Mouse (Mus musculus): ENCODE data around the gene Pex5l. TPM values are rescaled to one million over a fixed set of nuclear protein-coding genes. Genes with fewer than 3 reads are reported as not detected.

The Pex5l gene
- polyA plus RNA-seq, 1 experiment from 2014 or later, result not detected

DNA sequence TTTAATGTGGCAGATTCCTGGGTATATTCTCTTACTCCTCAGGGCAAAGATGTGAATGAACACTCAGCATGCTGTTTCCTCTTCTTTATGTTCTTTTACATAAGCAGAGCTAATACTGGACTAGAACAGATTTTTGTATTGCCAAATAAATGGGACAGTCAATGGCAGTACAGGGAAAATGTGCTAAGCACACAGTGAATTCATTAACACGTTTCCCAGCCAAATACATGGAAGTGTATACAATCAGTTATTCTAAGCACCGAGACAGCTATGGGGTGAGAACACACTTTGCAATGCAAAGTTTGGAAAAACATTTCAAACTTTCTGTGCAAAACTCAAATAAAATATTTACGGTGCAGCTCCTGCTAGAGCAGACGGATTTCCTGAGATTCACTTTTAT lies 139.1 kb downstream of the Pex5l start:
- H3K4me3 ChIP-seq (ENCODE audit: low read depth, low read length), result no peak overlapping the region
- no peak overlapping the region for H3K9ac ChIP-seq (replicated peaks)
- no peak overlapping the region for H3K4me2 ChIP-seq (ENCODE audit: low read depth, low read length)
- TF ChIP-seq EP300 (IDR thresholded peaks at IDR 0.05; ENCODE audit: low read depth) (no peak), CTCF (IDR thresholded peaks at IDR 0.05; ENCODE audit: low read depth) (no peak)
- no peaks in the 10 kb centered on the region for H3K4me1 ChIP-seq (ENCODE audit: insufficient read depth)
- DNase-seq, result no peak
- no peaks in the 10 kb centered on the region for H3K36me3 ChIP-seq (replicated peaks; ENCODE audit: insufficient read depth, low read length)
- no peaks in the 10 kb centered on the region for H3K9me3 ChIP-seq (ENCODE audit: low read length)
- no peaks in the 10 kb centered on the region for H3K27me3 ChIP-seq (ENCODE audit: insufficient read depth, low read length)
- H3K27ac ChIP-seq (ENCODE audit: low read depth), result no peak overlapping the region
- WGBS (ENCODE audit: insufficient replicate concordance), result 69% methylated on average over 4 of the region's 4 CpGs
- no peak for ATAC-seq

DNA sequence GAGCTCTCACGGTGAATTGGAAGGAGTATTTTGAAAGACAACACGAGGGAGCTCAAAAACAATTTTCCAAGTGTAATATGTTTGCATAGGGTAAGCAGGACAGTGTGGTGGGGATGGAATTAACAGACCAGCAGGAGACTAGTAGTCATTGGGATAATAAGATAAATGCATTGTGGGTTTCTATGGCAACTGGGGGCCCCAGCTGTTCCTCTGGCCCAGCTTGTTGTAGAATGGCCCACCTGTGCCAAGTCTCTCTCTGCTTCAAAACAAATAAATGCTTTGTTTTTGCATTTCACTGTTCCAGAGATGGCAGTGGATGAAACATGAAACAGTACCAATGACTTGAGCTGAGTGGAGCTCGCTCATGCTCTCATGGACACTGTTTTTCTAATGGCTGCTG lies 141.3 kb downstream of the Pex5l start:
- 75% methylated on average over 3 of the region's 3 CpGs for WGBS (ENCODE audit: insufficient replicate concordance)
- no peak for ATAC-seq
- no peaks in the 10 kb centered on the region for H3K4me1 ChIP-seq (ENCODE audit: insufficient read depth)

DNA sequence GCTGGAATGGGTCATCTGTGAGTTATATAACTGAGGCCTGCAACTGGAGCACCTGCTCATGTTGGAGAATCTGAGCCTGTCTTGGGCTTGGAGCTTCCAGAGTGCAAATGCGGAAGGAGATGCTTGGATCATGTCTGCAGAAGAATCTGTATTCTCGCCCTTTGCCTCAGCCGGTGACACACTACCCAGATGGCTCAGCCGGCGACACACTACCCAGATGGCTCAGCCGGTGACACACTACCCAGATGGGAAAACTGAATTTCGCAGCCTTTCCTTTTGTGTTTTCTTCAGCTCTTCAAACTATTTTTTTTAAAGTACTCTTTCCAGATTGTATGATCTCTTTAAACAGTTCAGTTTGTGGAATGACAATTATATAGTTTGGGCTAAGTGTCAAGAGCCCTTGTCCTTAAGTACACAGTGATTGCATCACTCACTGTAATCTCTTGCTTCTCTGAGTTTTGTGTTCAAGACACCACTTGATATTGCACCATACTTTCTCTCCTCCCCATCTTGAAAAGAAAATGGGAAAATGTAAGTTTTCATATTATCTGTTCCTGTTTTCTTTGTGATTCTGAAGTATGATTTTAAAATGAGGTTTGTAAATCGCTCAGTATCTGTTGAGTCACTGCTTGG lies 142.5 kb downstream of the Pex5l start:
- WGBS (ENCODE audit: insufficient replicate concordance), result 80% methylated on average over 8 of the region's 8 CpGs

More for the DNA sequence above, 141.3 kb downstream of the Pex5l start:
- no peaks in the 10 kb centered on the region for H3K9me3 ChIP-seq (ENCODE audit: low read length)
- no peak overlapping the region for H3K27ac ChIP-seq (ENCODE audit: low read depth)
- no peak overlapping the region for H3K9ac ChIP-seq (replicated peaks)
- H3K27me3 ChIP-seq (ENCODE audit: insufficient read depth, low read length), result no peaks in the 10 kb centered on the region
- H3K4me3 ChIP-seq (ENCODE audit: low read depth, low read length), result no peak overlapping the region
- no peak overlapping the region for H3K4me2 ChIP-seq (ENCODE audit: low read depth, low read length)
- DNase-seq, result no peak
- H3K36me3 ChIP-seq (replicated peaks; ENCODE audit: insufficient read depth, low read length), result no peaks in the 10 kb centered on the region
- TF ChIP-seq EP300 (IDR thresholded peaks at IDR 0.05; ENCODE audit: low read depth), result no peak
- no peak for TF ChIP-seq CTCF (IDR thresholded peaks at IDR 0.05; ENCODE audit: low read depth)

DNA sequence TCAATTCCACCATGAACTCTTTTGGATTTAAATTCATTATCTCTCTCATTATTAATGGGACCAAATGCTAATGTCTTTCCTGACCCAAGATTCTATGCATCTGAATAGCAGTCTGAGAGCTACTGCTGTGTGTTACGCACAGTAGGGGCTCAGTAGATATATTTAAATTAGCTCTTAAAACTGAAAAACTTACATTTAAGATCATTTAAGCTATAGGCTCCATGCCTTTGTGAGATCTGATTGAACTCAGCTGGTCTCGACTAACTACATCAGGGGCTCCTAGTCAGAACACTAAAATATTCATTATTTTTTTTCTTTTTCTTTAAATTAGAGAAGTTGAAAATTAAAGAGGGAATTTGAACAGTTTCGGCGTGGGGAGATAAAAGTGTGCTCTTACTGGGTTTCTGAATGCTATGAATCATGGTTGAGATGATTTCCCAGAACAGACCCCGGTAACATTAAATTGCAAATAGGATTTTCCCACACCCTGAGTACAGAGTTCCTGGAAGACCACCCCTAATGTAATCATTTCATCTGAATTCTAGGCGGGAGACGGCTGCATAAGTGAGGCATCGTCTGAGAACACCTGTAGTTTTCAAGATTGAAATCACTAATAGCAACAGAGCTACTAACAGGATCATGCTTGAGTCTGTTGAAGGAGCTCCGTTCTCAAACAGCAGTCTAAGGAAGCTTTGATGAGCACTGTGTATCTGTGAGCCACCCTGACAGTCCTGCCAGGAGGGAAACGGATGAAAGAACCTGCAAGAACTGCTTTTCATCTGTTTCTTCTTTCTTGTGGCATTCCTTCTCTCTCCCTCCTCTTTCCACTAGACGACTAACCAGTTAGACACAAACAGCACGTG lies 151.1 kb downstream of the Pex5l start:
- TF ChIP-seq CTCF (IDR thresholded peaks at IDR 0.05; ENCODE audit: low read depth), result no peak
- no peak for TF ChIP-seq EP300 (IDR thresholded peaks at IDR 0.05; ENCODE audit: low read depth)
- Histone ChIP-seq H3K27ac (ENCODE audit: low read depth) (no peak overlapping the region), H3K4me3 (ENCODE audit: low read depth, low read length) (no peak overlapping the region), H3K4me2 (ENCODE audit: low read depth, low read length) (no peak overlapping the region), H3K9me3 (ENCODE audit: low read length) (no peaks in the 10 kb centered on the region), H3K27me3 (ENCODE audit: insufficient read depth, low read length) (no peaks in the 10 kb centered on the region), H3K4me1 (ENCODE audit: insufficient read depth) (no peaks in the 10 kb centered on the region), H3K9ac (replicated peaks) (no peak overlapping the region), H3K36me3 (replicated peaks; ENCODE audit: insufficient read depth, low read length) (no peaks in the 10 kb centered on the region)
- WGBS (ENCODE audit: insufficient replicate concordance), result 71% methylated on average over 12 of the region's 12 CpGs
- DNase-seq (no peak), ATAC-seq (no peak)

More for the DNA sequence above, 142.5 kb downstream of the Pex5l start:
- H3K4me3 ChIP-seq (ENCODE audit: low read depth, low read length), result no peak overlapping the region
- no peaks in the 10 kb centered on the region for H3K27me3 ChIP-seq (ENCODE audit: insufficient read depth, low read length)
- H3K27ac ChIP-seq (ENCODE audit: low read depth), result no peak overlapping the region
- no peak for TF ChIP-seq CTCF (IDR thresholded peaks at IDR 0.05; ENCODE audit: low read depth)
- TF ChIP-seq EP300 (IDR thresholded peaks at IDR 0.05; ENCODE audit: low read depth), result no peak
- no peaks in the 10 kb centered on the region for H3K4me1 ChIP-seq (ENCODE audit: insufficient read depth)
- H3K36me3 ChIP-seq (replicated peaks; ENCODE audit: insufficient read depth, low read length), result no peaks in the 10 kb centered on the region
- ATAC-seq (no peak), DNase-seq (no peak)
- no peak overlapping the region for H3K4me2 ChIP-seq (ENCODE audit: low read depth, low read length)
- H3K9me3 ChIP-seq (ENCODE audit: low read length), result no peaks in the 10 kb centered on the region
- H3K9ac ChIP-seq (replicated peaks), result no peak overlapping the region

DNA sequence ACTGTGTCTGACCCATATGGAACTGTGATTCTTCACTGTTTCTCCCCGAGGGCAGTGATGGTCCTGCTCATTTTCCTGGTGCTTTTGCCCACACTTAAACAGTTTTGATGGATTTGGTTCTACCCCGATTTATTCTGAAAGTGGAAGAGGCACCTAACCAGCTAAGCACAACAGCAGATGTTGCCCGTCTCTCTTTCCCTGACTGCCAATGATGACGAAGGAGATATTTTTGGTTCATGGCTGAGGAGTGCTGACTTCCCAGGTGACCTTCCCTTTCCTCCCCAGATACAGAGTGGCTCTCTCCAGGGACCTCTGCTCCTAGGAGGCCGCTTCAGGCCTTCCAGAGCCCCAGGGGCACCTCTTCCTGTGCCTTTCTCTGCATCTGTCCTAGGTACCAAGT lies 155.2 kb downstream of the Pex5l start:
- H3K27me3 ChIP-seq (ENCODE audit: insufficient read depth, low read length), result no peaks in the 10 kb centered on the region
- H3K4me3 ChIP-seq (ENCODE audit: low read depth, low read length), result no peak overlapping the region
- DNase-seq (no peak), ATAC-seq (no peak)
- WGBS (ENCODE audit: insufficient replicate concordance), result 52% methylated on average over 5 of the region's 5 CpGs
- no peak overlapping the region for H3K9ac ChIP-seq (replicated peaks)
- no peaks in the 10 kb centered on the region for H3K36me3 ChIP-seq (replicated peaks; ENCODE audit: insufficient read depth, low read length)
- no peaks in the 10 kb centered on the region for H3K9me3 ChIP-seq (ENCODE audit: low read length)
- no peaks in the 10 kb centered on the region for H3K4me1 ChIP-seq (ENCODE audit: insufficient read depth)
- H3K27ac ChIP-seq (ENCODE audit: low read depth), result no peak overlapping the region
- no peak overlapping the region for H3K4me2 ChIP-seq (ENCODE audit: low read depth, low read length)
- TF ChIP-seq EP300 (IDR thresholded peaks at IDR 0.05; ENCODE audit: low read depth) (no peak), CTCF (IDR thresholded peaks at IDR 0.05; ENCODE audit: low read depth) (no peak)

DNA sequence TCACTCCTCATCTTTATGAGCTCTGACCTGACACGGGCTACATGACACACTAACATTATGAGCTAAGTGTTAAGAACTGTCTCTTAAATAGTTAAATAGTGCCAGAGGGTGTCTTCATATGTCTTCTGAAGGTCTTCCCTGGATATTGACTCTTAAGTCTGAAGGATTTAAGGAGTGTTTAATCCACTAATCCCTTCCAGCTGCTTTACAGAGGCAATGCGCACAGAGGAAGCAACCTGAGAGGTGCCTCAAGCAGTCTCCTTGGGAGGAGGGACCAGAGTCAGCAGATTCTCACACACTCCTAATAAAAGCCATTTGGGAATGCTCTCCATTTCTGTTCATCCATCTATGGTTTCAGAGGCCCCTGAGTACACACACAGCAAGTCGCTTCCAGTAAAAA lies 157.9 kb downstream of the Pex5l start:
- TF ChIP-seq EP300 (IDR thresholded peaks at IDR 0.05; ENCODE audit: low read depth) (no peak), CTCF (IDR thresholded peaks at IDR 0.05; ENCODE audit: low read depth) (no peak)
- Histone ChIP-seq H3K36me3 (replicated peaks; ENCODE audit: insufficient read depth, low read length) (no peaks in the 10 kb centered on the region), H3K4me1 (ENCODE audit: insufficient read depth) (no peaks in the 10 kb centered on the region), H3K4me3 (ENCODE audit: low read depth, low read length) (no peak overlapping the region), H3K9me3 (ENCODE audit: low read length) (no peaks in the 10 kb centered on the region), H3K27me3 (ENCODE audit: insufficient read depth, low read length) (no peaks in the 10 kb centered on the region), H3K27ac (ENCODE audit: low read depth) (no peak overlapping the region), H3K9ac (replicated peaks) (no peak overlapping the region), H3K4me2 (ENCODE audit: low read depth, low read length) (no peak overlapping the region)
- no peak for ATAC-seq
- WGBS (ENCODE audit: insufficient replicate concordance), result 80% methylated on average over 3 of the region's 3 CpGs
- no peak for DNase-seq

Measured in liver, postnatal 0 days (tissue).